Mouse (Mus musculus) liver, postnatal 0 days (tissue): ENCODE results near the gene Pld5. TPM values are rescaled to one million over a fixed set of nuclear protein-coding genes. Genes with fewer than 3 reads are reported as not detected.

Source experiments
- ATAC-seq: fragments of 200-750 bp; cut with Nextera tagmentation; 2 replicates; pipeline ENCODE4 v1.8.0; 2017; ENCODE audit warnings: mild to moderate bottlenecking, moderate library complexity
- DNase-seq: peaks from one replicate; pipeline ENCODE4 v3.0.0-alpha.2; 2016
- H3K27ac ChIP-seq: fragments of 300-500 bp; sonication (generic); 2 replicates; pipeline ENCODE4 v1.5.1; 2014; ENCODE audit warnings: antibody characterized with exemption, moderate library complexity, mild to moderate bottlenecking, low read depth
- H3K27me3 ChIP-seq: fragments of 300-500 bp; sonication (generic); 2 replicates; pipeline ENCODE4 v1.6.1; 2014; ENCODE audit warnings: low read length, control low read depth, mixed read lengths; ENCODE audit not compliant: insufficient read depth
- H3K36me3 ChIP-seq: fragments of 300-500 bp; sonication (generic); replicated peaks from 2 replicates; pipeline ENCODE4 v1.6.1; 2014; ENCODE audit warnings: mild to moderate bottlenecking, control low read depth, low read length, moderate library complexity, mixed read lengths; ENCODE audit not compliant: insufficient read depth
- H3K4me1 ChIP-seq: fragments of 300-500 bp; sonication (generic); 2 replicates; pipeline ENCODE4 v1.6.1; 2014; ENCODE audit warnings: antibody characterized with exemption, mild to moderate bottlenecking, control low read depth; ENCODE audit not compliant: insufficient read depth
- H3K4me2 ChIP-seq: fragments of 300-500 bp; sonication (generic); 2 replicates; pipeline ENCODE4 v1.6.1; 2014; ENCODE audit warnings: low read depth, mild to moderate bottlenecking, low read length, moderate library complexity, mixed read lengths
- H3K4me3 ChIP-seq: fragments of 300-500 bp; sonication (generic); 2 replicates; pipeline ENCODE4 v1.5.1; 2014; ENCODE audit warnings: low read depth, low read length
- H3K9ac ChIP-seq: fragments of 300-500 bp; sonication (generic); replicated peaks from 2 replicates; pipeline ENCODE4 v1.6.1; 2014; ENCODE audit warnings: mild to moderate bottlenecking, moderate library complexity
- H3K9me3 ChIP-seq: fragments of 300-500 bp; sonication (generic); 2 replicates; pipeline ENCODE4 v1.6.1; 2016; ENCODE audit warnings: mild to moderate bottlenecking, control low read depth, low read length, mixed read lengths
- CTCF ChIP-seq: sonication (generic); IDR thresholded peaks from 2 replicates; pipeline ENCODE4 v1.5.1; 2016; ENCODE audit warnings: antibody characterized with exemption, low read depth
- EP300 ChIP-seq: IDR thresholded peaks from 2 replicates; pipeline ENCODE4 v1.6.1; 2016; ENCODE audit warnings: antibody characterized with exemption, low read depth, mild to moderate bottlenecking
- WGBS: fragments of 180-500 bp; shearing (Covaris S2); extraction: QIAGEN DNeasy Blood & Tissue Kit; methylation state at CpG from one replicate; pipeline ENCODE4 v1.1.7; 2014; ENCODE audit not compliant: insufficient replicate concordance; 5-methylcytosine and 5-hydroxymethylcytosine counted together
- polyA plus RNA-seq: library from polyadenylated mRNA; unstranded; fragments of >200 nt; fragmentation: Nextera tagmentation; extraction: Ambion mirVana; gene quantifications from 2 replicates; pipeline ENCODE4 v1.2.1, GENCODE M21; 2015

The Pld5 gene
- polyA plus RNA-seq, 1 experiment from 2014 or later = not detected

DNA sequence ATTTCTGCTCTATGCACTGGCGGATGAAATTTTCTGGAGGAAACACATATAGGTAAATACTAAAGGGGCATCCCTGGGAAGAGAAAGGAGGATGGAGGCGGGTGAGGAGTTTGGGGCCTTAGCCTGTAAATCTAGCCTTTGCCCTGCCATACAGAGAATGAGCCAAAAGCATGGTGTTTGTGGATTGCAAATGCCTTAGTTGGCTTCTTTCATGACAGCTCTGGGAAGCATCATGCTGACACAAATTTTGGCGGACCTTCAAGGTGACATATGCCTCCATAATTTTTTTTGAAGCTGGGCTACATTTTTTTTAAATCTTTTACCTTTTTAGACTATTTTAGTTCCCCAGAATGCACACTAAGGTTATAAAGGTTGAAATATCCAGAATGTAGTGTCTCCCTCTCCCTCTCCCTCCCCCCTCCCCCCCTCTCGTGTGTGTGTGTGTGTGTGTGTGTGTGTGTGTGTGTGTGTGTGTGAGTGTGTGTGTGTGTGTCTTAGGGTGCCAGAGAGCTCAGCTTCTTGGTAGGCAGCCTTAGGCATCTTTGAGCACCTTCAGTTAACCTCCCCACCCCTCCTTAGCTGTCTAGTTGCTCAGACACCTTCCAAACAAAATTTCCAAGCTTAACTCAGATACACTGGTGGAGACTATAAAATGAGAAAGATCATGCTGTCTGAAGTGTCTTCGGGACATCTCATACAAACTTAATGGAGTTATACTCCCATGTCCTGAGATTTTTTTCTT lies 307.9 kb downstream of the Pld5 start:
- DNase-seq (no peak), ATAC-seq (no peak)
- Histone ChIP-seq H3K36me3 (no peaks in the 10 kb centered on the region), H3K27ac (no peak overlapping the region), H3K27me3 (no peaks in the 10 kb centered on the region), H3K9me3 (no peaks in the 10 kb centered on the region), H3K4me2 (no peak overlapping the region), H3K4me1 (no peaks in the 10 kb centered on the region), H3K9ac (no peak overlapping the region), H3K4me3 (no peak overlapping the region)
- TF ChIP-seq EP300 = no peak
- TF ChIP-seq CTCF = no peak
- WGBS = 72% methylated on average over 5 of the region's 5 CpGs

- TF ChIP-seq EP300 (no peak), CTCF (no peak)
- DNase-seq (no peak), ATAC-seq (no peak)
- Histone ChIP-seq H3K36me3 (no peaks in the 10 kb centered on the region), H3K9ac (no peak overlapping the region), H3K27ac (no peak overlapping the region), H3K4me3 (no peak overlapping the region), H3K4me2 (no peak overlapping the region), H3K27me3 (no peaks in the 10 kb centered on the region), H3K4me1 (no peaks in the 10 kb centered on the region), H3K9me3 (no peaks in the 10 kb centered on the region)
- WGBS = 73% methylated on average over 2 of the region's 2 CpGs
Observed at GRCm38 (mm10) chr1:175961786-175962185, 313.3 kb downstream of the Pld5 start.

GRCm38 (mm10) chr1:175950851-175951250 lies 324.3 kb downstream of the Pld5 start:
- no peak overlapping the region for H3K4me3 ChIP-seq
- H3K27ac ChIP-seq = no peak overlapping the region
- ATAC-seq (no peak), DNase-seq (no peak)
- H3K4me2 ChIP-seq = no peak overlapping the region
- H3K27me3 ChIP-seq = no peaks in the 10 kb centered on the region
- 79% methylated on average over 2 of the region's 2 CpGs for WGBS
- no peak overlapping the region for H3K9ac ChIP-seq
- no peak for TF ChIP-seq EP300
- no peak for TF ChIP-seq CTCF
- H3K4me1 ChIP-seq = no peaks in the 10 kb centered on the region
- H3K9me3 ChIP-seq = no peaks in the 10 kb centered on the region
- no peaks in the 10 kb centered on the region for H3K36me3 ChIP-seq

DNA sequence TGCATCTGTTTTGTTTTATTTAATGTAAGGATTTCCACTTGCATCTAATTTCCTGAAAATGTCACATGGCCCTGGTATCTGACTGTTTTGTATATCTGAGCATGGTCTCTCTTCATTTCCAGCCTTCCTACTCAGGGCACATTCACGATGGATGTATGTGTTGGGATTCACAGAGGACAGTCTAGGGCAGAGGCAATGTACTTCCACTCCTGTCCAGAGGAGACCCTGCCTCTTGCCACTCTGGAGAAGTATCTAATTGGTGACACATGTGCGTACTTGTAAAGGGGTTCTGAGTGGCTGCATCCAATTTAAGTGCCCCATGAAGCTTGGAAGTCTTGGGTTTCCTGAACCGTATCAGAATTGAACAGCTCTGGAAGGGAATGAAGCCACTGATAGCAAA lies 324.7 kb downstream of the Pld5 start:
- H3K4me1 ChIP-seq = no peaks in the 10 kb centered on the region
- DNase-seq (no peak), ATAC-seq (no peak)
- TF ChIP-seq CTCF = no peak
- TF ChIP-seq EP300 = no peak
- H3K4me2 ChIP-seq = no peak overlapping the region
- WGBS = 70% methylated on average over 3 of the region's 3 CpGs
- no peak overlapping the region for H3K4me3 ChIP-seq
- H3K9ac ChIP-seq = no peak overlapping the region
- no peaks in the 10 kb centered on the region for H3K27me3 ChIP-seq
- H3K9me3 ChIP-seq = no peaks in the 10 kb centered on the region
- no peak overlapping the region for H3K27ac ChIP-seq
- H3K36me3 ChIP-seq = no peaks in the 10 kb centered on the region

DNA sequence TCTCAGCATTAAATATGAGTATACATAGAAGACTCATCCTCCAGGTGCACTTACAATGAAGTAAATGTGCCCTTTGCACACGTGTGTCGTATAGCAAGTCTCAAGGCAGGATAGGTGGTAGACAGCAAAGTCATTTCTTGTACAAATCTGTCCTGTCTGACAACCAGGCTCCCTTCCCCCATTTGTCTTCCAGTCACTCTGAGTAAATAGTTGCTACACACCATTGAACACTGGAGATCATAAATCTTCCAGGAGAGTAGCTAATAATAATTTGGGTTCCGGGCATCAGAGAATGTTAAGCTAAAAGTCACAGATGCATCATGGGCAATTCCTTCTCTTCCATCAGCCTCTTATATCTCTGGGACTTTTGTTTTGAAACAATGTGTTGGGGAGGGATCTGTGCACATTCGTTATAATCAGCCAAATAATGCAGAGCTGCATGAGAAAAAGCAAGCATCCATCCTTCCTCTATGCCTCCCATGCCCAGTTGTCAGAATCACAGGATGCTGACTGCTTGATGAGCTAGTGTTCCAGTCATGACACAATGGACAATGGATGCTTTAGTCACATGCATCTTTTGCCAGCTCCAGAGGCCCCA lies 328.3 kb downstream of the Pld5 start:
- Histone ChIP-seq H3K27ac (no peak overlapping the region), H3K9me3 (no peaks in the 10 kb centered on the region), H3K4me1 (no peaks in the 10 kb centered on the region), H3K9ac (no peak overlapping the region), H3K4me2 (no peak overlapping the region), H3K27me3 (no peaks in the 10 kb centered on the region), H3K36me3 (no peaks in the 10 kb centered on the region), H3K4me3 (no peak overlapping the region)
- ATAC-seq = no peak
- no peak for DNase-seq
- TF ChIP-seq CTCF (no peak), EP300 (no peak)
- 73% methylated on average over 4 of the region's 4 CpGs for WGBS

DNA sequence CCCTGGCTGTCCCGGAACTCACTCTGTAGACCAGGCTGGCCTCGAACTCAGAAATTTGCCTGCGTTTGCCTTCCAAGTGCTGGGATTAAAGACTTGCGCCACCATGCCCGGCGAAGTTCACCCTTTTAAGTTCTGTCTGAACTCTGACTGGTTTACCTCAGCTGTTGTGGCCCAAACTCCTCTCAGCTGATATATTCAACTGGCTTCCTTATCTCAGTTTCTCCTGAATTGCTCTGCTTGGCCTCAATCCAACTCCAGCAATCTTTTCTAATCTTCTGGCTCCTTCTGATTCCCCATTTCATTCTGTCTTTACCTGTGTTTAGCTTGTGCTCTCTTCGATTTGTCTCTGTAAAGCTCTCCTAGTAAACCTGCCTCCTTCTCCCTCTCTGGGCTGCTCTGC lies 331.9 kb downstream of the Pld5 start:
- DNase-seq = no peak
- no peaks in the 10 kb centered on the region for H3K27me3 ChIP-seq
- ATAC-seq = no peak
- no peak overlapping the region for H3K9ac ChIP-seq
- H3K4me3 ChIP-seq = no peak overlapping the region
- no peaks in the 10 kb centered on the region for H3K4me1 ChIP-seq
- no peak for TF ChIP-seq CTCF
- TF ChIP-seq EP300 = no peak
- H3K4me2 ChIP-seq = no peak overlapping the region
- no peaks in the 10 kb centered on the region for H3K36me3 ChIP-seq
- WGBS = 74% methylated on average over 7 of the region's 7 CpGs
- H3K27ac ChIP-seq = no peak overlapping the region
- H3K9me3 ChIP-seq = no peaks in the 10 kb centered on the region
